Mouse (Mus musculus) layer of hippocampus, adult 9-11 months (tissue): ENCODE results near the gene Tubd1.
"Not testable (repeated sequence)": the region's sequence is repeated elsewhere in the genome, so short reads cannot be mapped to it uniquely, and the experiment has no call there.

Source experiments
- DNase-seq: peaks from one replicate; pipeline ENCODE4 v3.0.0; 2022

Tubd1 gene

DNA sequence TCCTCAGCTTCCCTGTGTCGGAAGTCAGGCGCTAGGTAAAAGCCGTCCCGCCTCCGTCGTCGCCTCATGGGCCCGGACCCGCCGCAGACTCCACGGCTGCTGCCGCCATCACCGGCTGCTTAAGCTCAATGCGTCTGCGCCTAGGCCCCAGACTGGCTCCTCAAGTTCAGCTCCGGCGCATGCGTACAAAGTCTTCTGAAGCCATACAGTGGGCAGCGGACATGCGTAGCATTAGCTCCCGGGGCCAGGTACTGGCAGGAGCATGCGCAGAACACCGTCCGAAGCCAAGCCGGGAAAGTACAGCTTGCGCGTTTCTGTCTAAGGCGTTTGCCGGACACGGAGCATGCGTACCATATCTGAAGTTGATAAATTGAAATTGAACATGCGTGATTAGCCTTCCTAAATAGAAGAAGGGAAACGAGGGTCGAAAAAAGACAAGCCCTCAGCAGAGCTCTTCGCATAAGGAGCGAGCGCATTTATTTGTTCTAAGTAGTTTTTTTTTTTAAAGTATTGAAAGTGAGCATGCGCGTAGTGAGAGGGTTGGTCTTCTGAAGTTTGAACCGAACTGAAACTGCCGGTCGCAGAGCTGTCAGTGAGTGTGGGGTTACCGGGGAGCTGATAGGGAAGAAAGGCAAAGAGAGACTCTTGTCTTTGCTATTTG lies at the start of gene Tubd1, which contains the start of gene Rps6kb1:
Gene Tubd1, plus strand, starts transcription at position 353 of the 661 bp plus-strand sequence.
Gene Rps6kb1, minus strand, starts transcription at position 167 of the 661 bp plus-strand sequence.
- DNase-seq, result peak; percentile 100

DNA sequence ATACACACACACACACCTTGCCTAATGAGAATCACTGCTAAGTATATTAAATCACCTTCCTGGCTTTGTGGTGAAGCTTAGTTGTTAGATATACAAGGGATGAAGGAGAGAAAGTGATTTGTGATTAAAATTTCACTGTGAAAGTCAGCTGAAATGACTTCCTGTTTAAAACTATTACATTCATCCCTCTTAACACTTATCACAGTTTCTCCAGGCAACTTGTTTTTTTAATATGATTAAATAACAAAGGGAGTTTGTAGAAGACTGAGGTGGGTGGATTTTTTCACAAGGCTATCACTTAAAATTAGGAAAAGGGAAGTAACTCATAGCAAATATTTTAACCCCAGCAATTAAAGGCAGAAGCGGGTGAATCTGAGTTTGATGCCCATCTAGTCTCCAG lies 47.4 kb upstream of the Tubd1 start:
- no peak for DNase-seq

DNA sequence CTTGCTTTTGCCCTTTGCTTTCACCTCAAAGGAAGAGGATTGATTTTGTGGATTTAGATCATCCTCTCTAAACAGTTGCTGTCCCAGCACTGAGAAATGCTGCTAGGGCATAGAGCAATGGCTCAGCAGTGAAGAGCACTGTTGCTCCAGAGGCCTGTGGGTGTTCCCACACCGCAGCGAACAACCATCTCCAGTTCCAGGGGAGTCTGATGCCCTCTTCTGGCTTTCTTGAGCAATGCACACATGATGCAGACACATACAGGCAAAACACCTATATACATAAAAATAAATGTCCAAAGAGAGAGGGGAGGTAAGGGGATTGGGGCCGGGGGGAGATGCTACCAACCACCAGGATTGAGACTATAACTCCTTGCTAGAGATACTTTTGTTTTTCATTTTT lies 46.9 kb upstream of the Tubd1 start:
- no peak for DNase-seq

DNA sequence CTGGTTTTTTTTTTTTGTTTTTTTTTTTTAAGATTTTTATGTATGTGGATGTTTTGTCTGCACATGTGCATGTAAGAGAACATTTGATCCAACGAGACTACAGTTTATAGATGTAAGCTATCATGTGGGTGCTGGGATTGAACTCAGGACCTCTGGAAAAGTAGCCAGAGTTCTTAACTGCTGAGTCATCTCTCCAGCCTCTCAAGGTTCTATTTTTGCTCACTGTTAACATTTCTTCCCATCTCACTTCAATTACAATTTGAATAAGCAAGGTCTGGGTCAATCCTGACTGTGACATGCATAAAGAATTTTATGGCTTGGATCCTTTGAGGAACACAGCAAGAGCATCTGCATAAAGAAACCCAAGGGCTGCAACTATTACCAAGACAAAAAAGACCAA lies 44.0 kb upstream of the Tubd1 start:
- no peak for DNase-seq

DNA sequence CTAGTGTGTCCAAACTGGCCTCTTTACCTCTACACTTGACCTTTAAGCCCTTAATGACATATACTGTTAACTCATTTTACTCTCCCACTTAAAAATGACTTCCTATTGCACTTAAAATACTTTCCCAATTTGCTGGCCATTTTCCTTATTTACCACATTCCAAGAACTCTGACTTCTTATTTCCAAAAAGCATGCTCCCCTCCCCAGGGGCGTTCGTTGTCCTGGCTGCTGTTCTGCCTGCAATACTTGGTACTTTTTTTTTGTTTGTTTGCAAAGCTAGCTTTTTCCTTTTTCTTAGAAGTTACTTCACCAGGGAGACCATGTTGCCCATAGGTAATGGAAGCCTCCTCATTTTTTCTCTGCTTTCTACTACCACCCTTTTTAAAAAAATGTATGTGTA lies 41.7 kb upstream of the Tubd1 start:
- no peak for DNase-seq

GRCm38 (mm10) chr11:86507334-86507733 lies 37.5 kb upstream of the Tubd1 start:
- DNase-seq, result no peak

DNA sequence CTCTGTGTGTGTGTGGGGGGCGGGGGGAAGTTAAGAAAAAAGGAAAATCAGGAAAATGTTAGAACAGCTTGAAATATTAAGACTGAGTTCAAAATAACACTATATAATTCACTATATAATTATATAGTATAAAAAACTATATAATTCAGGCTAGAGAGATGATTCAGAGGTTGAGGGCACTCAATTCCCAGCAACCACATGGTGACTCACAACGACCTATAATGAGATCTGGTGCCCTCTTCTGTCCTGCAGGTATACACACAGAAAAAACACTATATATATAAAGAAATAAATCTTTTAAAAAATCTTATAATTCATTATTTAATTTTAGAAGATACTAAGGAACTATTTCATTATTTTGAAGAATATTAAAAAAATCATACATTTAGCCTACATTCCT lies 36.8 kb upstream of the Tubd1 start:
- DNase-seq, result no peak

DNA sequence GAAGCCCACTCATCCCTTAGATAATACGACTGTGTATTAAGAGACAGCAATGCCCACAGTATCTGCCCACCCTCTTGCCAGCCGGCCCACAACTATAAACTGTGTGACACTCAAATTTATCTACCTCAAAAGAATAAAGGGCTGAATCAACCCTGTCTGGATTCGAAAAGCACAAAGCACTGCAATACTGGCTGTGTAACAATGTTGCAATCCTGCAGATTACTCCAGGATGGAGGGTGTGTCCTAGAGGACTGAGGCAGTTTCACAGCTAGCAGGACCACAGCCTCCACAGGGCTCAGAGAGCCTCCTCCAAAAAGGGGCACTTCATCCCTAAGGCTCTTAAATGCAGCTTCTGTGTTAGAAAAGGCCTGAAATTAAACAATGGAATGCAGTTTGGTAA lies 28.2 kb upstream of the Tubd1 start:
- DNase-seq, result no peak

GRCm38 (mm10) chr11:86517229-86517628 lies 27.6 kb upstream of the Tubd1 start:
- no peak for DNase-seq

DNA sequence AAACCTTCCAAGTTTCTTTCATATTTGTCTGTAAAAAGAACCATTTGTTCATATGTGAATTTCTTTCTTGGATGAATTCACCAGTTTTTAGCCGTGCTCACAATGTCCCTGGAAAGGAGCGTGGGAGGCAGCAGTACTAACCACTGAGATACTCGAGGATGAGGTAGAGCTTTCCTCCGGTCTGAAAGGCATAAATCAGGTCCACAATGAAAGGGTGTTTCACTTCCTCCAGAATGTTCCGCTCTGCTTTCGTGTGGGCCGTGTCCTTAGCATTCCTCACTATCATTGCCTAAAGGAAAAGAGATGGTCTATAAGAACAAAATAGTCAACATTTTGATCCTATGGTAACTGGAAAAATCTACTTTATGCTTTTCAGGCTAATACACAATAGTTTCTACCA lies 25.0 kb upstream of the Tubd1 start:
- no peak for DNase-seq

- no peak for DNase-seq
These were observed 17.3 kb upstream of the Tubd1 start for GRCm38 (mm10) chr11:86527528-86527927.

GRCm38 (mm10) chr11:86532834-86533233 lies 12.0 kb upstream of the Tubd1 start:
- DNase-seq, result no peak

DNA sequence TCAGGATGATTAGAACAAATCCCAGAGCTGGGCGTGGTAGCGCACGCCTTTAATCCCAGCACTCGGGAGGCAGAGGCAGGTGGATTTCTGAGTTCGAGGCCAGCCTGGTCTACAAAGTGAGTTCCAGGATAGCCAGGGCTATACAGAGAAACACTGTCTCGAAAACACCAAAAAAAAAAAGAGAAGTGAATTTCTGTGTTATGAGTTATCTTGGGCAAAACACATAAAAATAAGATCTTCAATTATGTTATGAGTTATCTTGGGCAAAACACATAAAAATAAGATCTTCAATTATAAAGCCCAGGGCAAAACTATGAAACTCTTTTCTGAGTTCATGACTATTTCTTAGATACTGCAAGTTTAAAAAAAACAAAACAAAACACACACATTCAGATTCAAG lies 11.5 kb upstream of the Tubd1 start:
- DNase-seq, result not testable (repeated sequence)

DNA sequence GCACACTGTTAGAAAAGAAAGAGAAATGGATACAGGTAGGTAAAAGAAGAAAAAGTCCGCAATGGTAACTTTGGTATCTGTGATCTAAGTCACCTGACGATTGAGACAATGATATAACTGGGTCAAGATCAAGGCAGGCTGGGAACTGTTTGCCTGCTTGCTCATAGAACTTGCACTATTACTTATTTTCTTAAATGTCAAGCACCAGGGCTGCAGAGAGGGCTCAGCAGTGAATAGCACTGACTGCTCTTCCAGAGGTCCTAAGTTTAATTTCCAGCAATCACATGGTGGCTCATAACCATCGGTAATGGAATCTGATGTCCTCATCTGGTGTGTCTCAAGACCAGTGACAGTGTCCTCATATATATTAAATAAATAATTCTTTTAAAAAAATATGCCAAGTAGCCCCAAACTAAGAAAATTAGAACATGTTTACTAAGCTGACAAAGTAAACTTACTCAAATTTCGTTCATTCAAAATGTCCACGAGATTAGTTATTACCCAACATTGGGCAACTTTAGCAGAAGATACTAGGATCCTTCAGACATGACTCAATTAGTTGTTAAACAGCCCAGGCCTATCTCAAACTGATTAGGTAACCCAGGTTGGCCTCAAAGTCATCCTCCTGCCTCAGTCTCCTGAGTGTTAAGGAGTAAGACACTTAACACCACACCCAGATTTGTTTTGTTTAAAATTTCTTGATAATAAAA lies 10.4 kb upstream of the Tubd1 start:
- no peak for DNase-seq

DNA sequence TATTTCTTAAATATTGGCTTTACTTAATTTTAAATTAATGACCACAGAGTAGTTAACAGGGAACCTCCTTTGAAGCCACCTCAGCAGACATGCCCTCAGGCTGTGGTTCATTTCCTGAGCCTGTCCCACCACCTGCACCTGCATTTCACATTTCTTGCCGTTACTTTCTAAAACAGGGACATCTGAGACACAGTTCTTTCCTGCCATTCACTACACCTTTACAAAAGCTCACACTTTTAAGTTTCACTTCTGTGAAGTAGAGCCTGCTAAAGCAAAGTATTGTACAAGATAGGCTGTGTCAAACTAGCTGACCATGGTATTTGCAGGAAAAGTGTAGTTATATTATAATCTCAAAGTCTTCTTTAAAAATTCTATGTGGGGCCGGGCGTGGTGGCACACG lies 6.0 kb upstream of the Tubd1 start:
- DNase-seq, result no peak

DNA sequence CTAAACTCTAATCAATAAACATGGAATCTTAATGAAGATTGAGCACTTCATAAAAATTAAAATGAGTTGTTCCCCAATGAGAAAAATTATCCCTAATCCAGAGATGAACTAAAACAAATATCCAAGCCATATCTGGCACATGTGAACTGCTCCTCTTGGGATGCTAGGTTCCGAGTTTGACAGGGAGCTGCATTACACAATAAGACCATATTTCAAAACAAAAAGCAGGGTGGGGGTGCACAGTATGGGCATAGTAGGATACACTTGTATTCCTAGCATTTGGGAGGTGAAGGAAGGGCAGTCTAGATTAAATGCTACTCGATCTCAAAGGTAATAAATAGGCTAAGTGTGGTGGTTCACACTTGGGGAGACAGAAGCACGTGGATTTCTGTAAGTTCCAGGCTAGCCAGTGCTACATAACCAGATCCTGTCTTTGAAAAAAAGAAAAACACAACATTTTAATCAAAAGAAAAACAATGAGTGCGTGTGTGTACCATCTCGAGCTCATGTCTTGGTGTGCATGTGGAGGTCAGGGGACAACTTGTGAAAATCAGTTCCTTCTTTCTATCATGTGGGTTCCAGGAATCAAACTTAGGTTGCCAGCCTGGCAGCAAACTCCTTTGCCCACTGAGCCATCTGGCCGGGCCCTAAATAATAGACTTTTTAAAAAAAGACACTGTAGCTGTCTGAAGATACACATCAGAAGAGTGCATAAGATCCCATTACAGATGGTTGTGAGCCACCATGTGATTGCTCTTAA lies 4.9 kb upstream of the Tubd1 start:
- no peak for DNase-seq

GRCm38 (mm10) chr11:86540476-86540845 lies 4.3 kb upstream of the Tubd1 start:
- DNase-seq, result no peak

- DNase-seq, result no peak
These were observed 1.9 kb upstream of the Tubd1 start for GRCm38 (mm10) chr11:86542851-86543250.

GRCm38 (mm10) chr11:86543960-86544638 lies 692 bp upstream of the Tubd1 start:
- DNase-seq, result peak; percentile 15

DNA sequence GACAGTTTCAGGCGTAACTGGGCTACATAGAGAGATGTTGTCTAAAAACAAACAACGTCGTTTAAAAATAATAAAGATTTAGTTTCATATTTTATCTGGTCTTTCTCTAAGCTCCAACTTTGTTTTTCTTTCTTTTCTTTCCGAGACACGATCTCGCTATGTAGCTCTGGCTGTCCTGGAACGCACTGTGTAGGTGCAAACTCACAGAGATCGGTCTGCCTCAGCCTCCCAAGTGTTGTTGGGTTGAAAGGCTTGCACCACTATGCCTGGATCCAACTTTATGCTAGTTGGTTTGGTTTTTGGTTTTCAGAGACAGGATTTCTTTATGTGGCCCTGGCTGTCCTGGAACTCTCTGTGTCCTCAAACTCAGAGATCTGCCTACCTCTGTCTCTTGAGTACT lies 765 bp downstream of the Tubd1 start:
- no peak for DNase-seq

DNA sequence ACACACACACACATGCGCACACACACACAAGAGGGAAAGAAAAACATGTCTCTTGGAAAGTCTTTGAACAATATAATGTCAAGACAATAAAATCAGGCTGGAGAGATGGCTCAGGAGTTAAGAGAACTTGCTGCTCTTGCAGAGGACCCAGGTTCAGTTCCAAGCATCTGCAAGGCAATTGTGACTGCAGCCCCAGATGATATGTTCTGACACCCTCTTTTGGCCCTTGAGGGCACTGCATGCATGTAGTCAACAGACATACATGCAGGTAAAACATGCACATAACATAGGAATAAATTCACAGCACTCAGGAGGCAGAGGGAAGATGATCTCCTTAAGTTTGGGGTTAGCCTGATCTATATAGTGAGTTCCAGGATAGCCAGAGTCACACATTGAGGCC lies 2.6 kb downstream of the Tubd1 start:
- DNase-seq, result no peak

DNA sequence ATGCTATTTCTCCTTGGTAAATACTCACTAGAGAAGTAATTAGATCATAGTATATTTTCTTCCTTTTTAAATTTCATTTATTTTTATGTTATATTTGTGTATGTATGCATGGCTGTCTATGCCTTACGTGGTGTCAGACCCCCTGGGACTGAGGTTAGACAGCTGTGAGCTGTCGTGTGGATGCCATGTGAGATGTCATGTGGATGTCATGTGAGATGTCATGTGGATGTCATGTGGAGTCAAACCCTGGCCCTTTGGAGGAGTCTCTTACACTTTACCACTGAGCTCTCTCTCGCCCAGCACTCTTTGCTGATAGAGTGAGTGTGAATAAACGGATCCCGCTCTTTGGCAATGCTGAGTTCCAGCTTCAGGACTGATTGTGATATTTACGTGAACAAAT lies 8.7 kb downstream of the Tubd1 start:
- no peak for DNase-seq

GRCm38 (mm10) chr11:86558258-86558657 lies 13.5 kb downstream of the Tubd1 start:
- DNase-seq, result no peak
